Mouse (Mus musculus) urinary bladder, postnatal 0 days (tissue): ENCODE measurements around the gene Vmn1r85. TPM values are rescaled to one million over a fixed set of nuclear protein-coding genes. Genes with fewer than 3 reads are reported as not detected.

Experiments
- polyA plus RNA-seq: library from polyadenylated mRNA; unstranded; fragments of >200 nt; fragmentation: Nextera tagmentation; extraction: Ambion mirVana; gene quantifications from 2 replicates; pipeline ENCODE4 v1.2.1, GENCODE M21; 2015

Vmn1r85 gene
- polyA plus RNA-seq: not detected in 2 replicates

DNA sequence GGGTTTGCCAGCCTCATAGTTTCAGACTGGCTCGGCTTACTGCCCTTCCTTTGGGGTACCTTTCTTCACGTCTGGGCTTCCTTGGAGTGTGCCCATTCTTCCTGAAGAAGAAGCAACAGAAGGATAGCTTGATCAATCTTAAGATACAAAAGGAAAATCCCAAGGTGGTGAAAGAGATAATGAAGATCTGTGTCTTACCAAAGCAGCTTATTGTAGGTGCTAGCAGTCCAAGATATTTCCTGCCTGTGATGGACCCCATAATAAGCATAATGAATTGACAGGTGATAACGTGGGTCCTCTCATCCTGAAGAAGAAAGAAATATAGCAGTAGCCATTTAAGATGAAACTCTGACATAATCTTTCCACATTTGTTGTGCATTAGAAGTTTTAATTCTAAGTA is at the start of gene Vmn1r85:
Vmn1r85 (minus strand) TSS at position 101 of the 400 bp plus-strand sequence.

DNA sequence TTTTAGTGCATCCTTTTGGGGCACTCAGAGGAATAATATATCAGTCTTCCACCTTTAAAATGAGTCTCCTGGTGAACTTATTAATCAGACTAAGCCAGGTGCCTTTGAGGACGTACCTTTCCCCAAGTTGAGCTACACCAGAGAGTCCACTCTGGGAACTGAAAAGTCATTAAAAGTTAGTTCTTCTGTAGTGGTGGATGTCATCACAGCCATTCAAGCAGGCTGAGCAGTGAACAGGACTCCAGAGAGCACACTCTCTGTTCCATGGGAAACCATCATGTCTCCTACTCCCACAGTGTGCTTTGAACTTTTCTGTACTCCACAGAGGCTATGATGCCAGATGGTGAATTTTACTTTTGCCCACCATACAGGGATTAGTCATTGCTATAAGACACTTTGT is 45.1 kb upstream of the Vmn1r85 start, which contains the start of gene Vmn1r87:
Vmn1r87 (minus strand) TSS at position 101 of the 400 bp plus-strand sequence.

DNA sequence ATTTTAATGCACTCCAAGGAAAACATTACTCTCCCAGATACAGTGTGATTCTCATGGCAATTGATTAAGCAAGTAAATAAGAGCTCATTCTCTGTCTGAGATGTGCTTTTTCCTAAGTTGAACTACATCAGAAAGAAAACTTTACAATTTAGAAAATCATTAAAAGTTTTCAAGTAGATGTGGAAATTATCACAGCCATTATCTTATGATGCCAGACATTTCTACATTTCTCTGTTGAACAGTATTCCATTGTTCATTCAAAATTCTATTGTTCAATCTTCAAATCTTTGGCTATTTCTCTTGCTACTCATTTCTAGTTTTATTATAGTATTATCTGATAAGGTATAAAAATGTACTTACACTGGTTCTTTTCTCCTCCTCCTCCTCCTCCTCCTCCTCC is 24.8 kb upstream of the Vmn1r85 start, which contains the start of gene Vmn1r86:
Vmn1r86 (minus strand) TSS at position 101 of the 400 bp plus-strand sequence.

DNA sequence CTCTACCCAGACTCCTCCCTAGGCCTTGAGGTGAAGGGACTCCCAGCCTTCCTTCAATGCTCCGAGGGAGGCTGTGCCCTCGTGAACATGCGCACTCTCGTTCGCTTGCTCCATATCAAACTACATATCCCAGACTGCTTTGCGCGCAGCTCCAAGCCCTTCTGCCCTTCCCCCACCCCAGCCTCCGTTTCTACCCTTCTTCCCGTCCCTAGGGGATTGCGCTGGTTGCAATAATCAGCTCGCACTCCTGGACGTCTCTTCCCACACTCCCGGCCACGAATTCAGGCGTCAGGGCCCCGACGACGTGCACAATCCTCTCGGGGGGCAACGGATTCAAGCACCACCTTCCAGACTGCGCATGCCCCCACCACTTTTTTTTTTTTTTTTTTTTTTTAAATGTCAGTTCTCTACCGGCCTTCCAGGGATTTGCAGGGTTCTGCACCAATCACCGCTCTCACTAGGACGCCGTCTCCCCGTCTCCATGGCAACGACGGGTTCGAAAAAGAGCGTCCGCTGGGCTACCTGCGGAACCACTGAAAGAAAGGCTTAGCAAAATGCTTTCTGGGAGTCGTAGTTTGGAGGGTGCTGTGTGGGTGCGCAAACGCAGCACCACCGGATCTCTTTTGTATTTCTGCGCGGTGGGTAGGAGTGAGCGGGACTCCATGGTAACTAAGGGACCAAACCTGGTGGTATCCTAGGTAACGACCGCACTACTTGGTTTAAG is 40.5 kb downstream of the Vmn1r85 start, which contains the start of gene Mzf1:
Mzf1 (minus strand) TSS at position 478 of the 724 bp plus-strand sequence.

DNA sequence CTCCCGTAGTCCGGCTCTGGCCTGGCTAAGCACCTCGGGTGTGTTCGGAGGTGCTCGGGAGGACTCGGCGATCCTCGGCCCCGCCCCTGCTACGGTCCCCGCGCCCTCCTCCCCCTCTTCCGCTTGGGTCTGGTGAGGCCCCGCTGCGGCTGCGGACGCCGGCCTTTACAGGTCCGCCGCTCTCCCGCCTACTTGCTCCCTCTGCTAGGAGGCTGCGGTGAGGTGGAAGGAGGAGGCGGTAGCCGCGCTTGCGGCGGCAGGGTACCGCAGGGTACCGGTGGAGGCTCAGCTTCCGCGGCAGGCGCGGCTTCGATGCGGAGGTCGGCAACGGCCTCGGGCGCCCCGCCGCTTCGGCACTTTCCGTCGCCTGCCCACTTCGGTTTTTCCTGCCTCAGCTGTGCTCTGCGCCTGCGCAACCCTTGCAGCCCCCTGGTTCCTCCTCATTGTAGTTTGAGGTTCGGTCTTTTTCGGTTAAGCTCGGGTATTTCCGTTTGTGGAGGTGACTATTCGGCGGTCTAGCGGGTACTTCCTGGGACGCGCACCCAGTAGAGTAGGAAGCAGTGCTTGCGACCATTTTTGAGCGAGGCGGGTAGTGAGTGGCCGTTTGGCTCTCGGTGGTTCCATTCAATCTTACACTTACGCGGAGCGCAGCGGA is 56.9 kb downstream of the Vmn1r85 start, which contains the start of gene Ube2m:
Ube2m (minus strand) TSS at position 375 of the 655 bp plus-strand sequence.

DNA sequence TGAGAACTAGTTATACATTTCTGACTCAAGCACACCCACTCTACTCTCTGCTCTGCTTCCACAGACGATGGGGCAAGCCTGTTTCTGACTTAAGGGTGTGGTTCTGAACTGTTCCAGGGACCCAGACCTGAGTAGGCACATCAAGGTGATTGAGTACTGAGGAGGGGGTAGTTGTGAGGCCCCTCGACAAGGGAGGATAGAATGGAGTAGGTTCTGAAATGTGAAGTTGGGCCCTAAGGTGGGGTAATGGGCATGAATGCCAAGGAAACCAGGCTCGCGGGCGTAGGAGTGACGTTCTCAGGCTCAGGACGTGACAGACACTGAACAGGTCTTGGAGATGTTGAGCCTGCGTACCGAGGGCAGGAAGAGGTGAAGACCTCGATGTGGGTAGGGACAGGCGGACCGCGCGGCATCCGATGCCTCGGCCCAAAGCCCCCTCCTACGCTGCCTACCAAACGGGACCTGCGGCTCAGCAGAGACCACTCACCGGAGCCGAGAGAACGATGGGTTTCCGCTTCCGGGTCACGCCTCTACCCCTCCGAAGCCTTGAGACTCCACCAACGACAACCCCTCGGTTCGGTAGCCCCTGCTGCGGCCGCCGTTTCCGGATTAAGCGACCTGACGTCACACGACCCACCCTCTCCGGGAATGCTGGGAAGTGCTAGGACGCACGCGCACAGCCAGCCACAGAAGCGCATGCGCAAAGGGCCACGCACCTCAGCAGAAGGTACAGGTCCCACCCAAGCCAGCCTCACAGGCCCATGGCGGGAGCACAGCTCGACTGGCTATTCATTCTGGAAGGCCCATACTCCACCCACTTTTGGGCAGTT is 60.6 kb downstream of the Vmn1r85 start, which contains the start of gene Chmp2a:
Chmp2a (minus strand) TSS at position 660 of the 830 bp plus-strand sequence.

Other genes with a start within 250 kb of the Vmn1r85 start
- gene Zfp128, start 214.0 kb downstream of the Vmn1r85 start, polyA plus RNA-seq: 1.5 and 1.6 TPM in 2 replicates
- gene Zscan22, start 197.4 kb downstream of the Vmn1r85 start, polyA plus RNA-seq: 5.3 and 5.7 TPM in 2 replicates
- gene Rps5, start 172.9 kb downstream of the Vmn1r85 start, polyA plus RNA-seq: 736 and 897 TPM in 2 replicates
- gene Rnf225, start 167.8 kb downstream of the Vmn1r85 start, polyA plus RNA-seq: 1.3 and 1.9 TPM in 2 replicates
- gene Zfp324, start 129.3 kb downstream of the Vmn1r85 start, polyA plus RNA-seq: 5.2 and 5.5 TPM in 2 replicates
- gene Zfp446, start 117.3 kb downstream of the Vmn1r85 start, polyA plus RNA-seq: 2.6 and 2.9 TPM in 2 replicates
- gene Slc27a5, start 97.0 kb downstream of the Vmn1r85 start, polyA plus RNA-seq: 0.08 TPM in 1 of 2 replicates, not detected in the other
- gene Trim28, start 96.1 kb downstream of the Vmn1r85 start, polyA plus RNA-seq: 89.6 and 97.6 TPM in 2 replicates
- gene Zbtb45, start 85.1 kb downstream of the Vmn1r85 start, polyA plus RNA-seq: 7.3 and 8.5 TPM in 2 replicates
- gene Chmp2a, start 60.4 kb downstream of the Vmn1r85 start, polyA plus RNA-seq: 211 and 212 TPM in 2 replicates
- 90.5 and 91.6 TPM in 2 replicates for gene Ube2m, start 56.9 kb downstream of the Vmn1r85 start, polyA plus RNA-seq
- gene Mzf1, start 40.4 kb downstream of the Vmn1r85 start, polyA plus RNA-seq: 0.90 and 1.4 TPM in 2 replicates
- not detected in 2 replicates for gene Vmn1r86, start 24.7 kb upstream of the Vmn1r85 start, polyA plus RNA-seq
- gene Vmn1r87, start 45.0 kb upstream of the Vmn1r85 start, polyA plus RNA-seq: not detected in 2 replicates
- not detected in 2 replicates for gene Vmn1r88, start 64.4 kb upstream of the Vmn1r85 start, polyA plus RNA-seq
- not detected in 2 replicates for gene Vmn1r89, start 117.8 kb upstream of the Vmn1r85 start, polyA plus RNA-seq
- gene Lig1, start 182.1 kb upstream of the Vmn1r85 start, polyA plus RNA-seq: 28.3 and 35.2 TPM in 2 replicates
- gene Zswim9, start 183.5 kb upstream of the Vmn1r85 start, polyA plus RNA-seq: 3.8 and 4.8 TPM in 2 replicates
- gene Pla2g4c, start 229.5 kb upstream of the Vmn1r85 start, polyA plus RNA-seq: 0.11 and 0.15 TPM in 2 replicates